Mouse (Mus musculus): ENCODE measurements around the gene Fitm1.

Fitm1 gene

GRCm38 (mm10) chr14:55570588-55570987, 4.8 kb upstream of the Fitm1 start:
- no peak for DNase-seq

- no peak for DNase-seq
Observed at GRCm38 (mm10) chr14:55571760-55572159, 3.7 kb upstream of the Fitm1 start.

GRCm38 (mm10) chr14:55575711-55576110, 294 bp downstream of the Fitm1 start:
- no peak for DNase-seq

GRCm38 (mm10) chr14:55576376-55576775, 959 bp downstream of the Fitm1 start:
- peak; percentile 40 for DNase-seq

GRCm38 (mm10) chr14:55577871-55578667, 2.7 kb downstream of the Fitm1 start, which contains the start of gene Psme1:
Psme1 (plus strand) TSS chr14:55578123.
- peak; percentile 72 for DNase-seq

GRCm38 (mm10) chr14:55578668-55579269, 3.4 kb downstream of the Fitm1 start:
- DNase-seq = no peak

GRCm38 (mm10) chr14:55579511-55580496, 4.4 kb downstream of the Fitm1 start:
- DNase-seq = no peak

DNA sequence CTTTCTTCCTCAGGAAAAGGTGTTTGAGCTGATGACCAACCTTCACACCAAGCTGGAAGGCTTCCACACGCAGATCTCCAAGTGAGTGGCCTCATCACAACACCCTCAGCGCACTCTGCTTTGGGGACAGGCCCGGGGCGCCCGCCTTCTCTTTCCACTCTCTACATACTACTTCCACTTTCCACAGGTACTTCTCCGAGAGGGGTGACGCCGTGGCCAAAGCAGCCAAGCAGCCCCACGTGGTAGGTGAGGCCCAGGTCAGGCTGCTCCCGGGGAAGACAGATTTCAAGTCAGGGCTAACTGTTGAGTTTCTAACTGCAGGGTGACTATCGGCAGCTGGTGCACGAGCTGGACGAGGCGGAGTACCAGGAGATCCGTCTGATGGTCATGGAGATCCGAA, 5.3 kb downstream of the Fitm1 start:
- DNase-seq = no peak

DNA sequence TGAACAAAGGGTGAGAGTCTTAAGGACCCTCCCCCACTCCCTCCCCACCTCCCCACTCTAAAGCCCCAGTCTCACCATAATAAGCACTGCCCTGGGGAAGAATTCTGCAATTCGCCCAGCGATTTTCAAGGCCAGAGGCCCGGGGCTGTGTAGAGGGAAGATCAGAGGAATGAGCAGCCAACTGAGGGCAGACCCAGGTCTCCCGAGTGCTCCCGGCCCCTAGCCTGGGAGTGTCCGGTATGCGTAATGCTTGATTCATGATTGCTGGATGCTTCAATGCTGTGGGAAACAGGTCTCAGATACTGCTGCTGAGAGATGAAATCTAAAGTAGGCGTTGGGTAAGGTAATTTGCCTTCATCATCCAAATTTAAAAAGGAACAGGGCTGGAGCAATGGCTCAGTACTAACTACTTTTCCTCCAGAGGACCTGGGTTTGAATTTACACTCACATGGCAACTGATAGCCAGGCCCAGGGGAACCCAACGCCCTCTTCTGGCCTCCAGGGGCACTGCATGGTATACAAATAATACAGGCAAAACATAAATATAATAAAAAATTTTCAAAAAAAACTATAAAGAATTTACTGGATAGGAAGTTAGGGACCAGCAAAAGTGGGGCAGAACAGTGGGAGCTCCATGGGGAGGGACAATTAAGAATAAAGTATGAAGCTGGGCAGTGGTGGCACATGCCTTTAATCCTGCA, 6.7 kb downstream of the Fitm1 start:
- no peak for DNase-seq

GRCm38 (mm10) chr14:55584303-55584701, 8.9 kb downstream of the Fitm1 start:
- no peak for DNase-seq

- peak; percentile 71 for DNase-seq
Observed at GRCm38 (mm10) chr14:55584702-55585565, 9.5 kb downstream of the Fitm1 start, which contains the start of gene Emc9. Emc9 (minus strand) TSS chr14:55585302.

DNA sequence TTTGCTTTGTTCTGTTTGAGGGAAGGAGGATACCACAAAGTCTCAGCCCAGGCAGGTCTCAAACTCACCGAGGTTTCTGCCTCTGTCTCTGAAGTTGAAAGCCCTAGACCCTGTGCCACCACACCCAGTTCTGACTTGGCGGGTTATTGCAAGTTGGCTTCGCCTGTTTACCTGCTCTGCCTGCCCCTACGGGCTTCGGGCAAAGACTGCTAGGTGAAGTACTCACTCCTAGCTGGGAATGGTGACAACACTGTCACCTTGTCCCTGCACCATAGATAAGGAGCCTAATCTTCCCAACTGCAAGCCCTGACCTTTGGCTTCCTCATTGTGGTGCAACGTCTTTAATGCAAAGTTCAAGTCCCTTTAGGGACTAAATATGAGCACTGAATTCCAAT, 10.1 kb downstream of the Fitm1 start:
- no peak for DNase-seq

DNA sequence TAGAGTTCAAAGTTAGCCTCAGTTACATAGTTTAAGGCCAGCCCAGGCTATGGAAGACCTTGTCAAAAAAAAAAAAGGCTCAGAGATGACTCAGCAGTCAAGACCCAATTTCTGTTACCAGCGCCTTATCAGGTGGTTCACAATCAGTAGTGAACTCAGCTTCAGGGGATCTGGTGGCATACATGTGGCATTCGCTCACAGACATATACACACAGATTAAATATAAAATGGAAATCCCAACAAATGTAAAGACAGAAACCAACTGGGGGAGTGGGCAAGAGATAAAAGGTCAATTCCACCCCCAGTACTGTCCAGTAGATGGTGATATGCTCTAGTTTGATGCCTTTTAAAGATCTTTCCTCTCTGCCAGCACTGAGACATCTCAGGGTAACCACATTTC, 10.7 kb downstream of the Fitm1 start:
- DNase-seq = no peak

DNA sequence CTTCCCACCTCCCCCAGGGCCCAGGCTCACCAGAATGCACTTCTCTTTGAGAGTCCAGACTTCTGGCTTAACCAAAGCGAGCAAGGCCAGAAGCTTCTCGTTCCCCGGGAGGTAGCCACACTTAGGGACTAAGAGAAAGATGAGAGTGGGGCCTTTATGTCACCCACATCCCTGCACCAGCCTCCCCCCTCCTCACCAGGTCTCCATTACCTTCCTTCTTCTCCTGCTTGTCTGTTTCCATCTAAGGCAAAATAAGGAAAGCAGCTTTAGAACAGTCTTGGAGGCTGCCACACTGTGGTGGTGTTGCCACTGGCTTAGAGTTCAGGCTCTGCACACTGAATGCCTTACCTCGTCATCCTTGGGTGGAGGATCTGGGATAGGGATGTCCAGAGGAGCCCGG, 13.9 kb downstream of the Fitm1 start:
- DNase-seq = no peak

DNA sequence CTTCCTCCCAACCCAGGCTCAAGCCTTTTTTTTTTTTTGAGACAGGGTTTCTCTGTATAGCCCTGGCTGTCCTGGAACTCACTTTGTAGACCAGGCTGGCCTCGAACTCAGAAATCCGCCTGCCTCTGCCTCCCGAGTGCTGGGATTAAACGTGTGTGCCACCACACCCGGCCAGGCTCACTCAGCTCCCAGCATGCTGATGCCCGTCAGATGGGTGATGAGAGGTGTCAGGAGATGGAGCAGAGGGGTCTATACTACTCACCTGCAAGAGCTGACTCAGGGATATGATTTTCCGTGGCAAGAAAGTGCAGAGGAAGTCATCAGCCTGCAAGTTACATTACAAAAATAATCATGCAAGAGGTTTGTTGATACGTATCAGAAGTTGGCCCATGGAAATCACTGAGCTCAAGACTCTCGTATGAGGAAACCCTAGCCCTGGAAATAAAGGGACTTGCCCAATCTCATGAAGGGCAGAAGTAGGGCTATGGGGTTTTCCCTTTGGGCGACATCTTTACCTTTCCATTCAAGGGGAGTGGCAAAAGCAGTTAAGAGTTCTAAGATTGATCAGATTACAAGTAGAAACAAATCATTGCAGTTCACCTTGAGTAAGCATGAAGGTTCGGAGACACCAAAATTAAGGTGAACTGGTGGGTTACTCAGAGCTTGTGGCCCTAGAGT, 14.5 kb downstream of the Fitm1 start:
- no peak for DNase-seq

DNA sequence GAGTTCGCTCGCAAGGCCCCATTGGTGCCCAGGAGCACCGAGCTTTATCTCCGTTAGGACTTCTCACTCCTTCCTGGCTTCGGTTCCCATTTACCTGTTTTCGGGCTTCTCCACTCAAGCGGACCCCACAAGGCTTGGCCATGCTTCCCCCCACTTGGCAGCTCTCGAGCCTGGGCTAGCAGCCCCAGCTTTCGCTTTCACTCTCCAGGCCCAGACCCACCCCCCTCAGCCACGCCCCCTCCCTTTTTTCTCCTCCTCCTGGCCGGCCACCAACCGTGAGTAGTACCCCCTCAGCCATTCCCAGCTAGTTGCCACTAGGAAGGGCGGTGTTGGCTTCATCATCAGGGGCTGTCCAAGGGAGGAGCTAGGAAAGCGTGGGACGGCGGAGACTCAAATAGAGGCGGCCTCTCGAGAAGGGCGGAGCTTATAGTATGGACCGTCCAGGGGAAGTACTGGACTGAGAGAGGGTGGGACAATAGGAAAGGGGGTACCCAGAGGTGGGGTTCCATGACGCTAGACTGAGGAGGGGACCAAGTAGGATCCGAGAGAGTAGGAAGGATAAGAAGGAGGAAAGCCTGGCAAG, 15.4 kb downstream of the Fitm1 start, which contains the start of gene Psme2:
TSS of gene Psme2 (minus strand) at position 366 of the 583 bp plus-strand sequence.
- DNase-seq = peak; percentile 95

DNA sequence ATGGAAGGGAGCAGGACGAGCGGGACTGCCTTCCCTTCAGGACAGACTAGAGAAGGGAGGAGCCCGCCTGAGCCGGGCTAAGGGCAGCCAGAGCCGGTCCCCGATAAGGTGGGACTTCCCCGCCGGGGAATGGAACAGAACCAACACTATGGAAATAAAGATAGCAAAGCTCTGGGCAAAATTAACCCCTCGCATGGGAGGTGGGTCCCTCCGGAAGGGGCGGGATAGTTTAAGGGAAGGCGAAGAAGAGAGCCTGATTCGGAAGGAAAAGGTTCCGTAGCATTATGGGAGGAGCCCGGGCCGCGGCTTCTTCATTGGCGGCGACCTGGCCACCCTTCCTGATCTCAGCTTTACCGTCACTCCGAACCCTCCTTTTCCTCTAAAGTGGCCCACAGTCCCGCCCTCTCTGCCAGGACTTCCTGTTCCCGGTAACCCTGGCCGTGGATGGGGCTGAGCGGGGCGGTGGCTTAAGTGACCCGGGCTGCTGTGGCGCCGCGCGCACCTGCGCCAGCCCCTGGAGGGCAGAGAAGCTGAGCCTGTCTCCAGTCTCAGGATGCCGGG, 16.0 kb downstream of the Fitm1 start, which contains the start of gene Rnf31:
TSS of gene Rnf31 (plus strand) at position 378 of the 561 bp plus-strand sequence.
- peak; percentile 97 for DNase-seq

DNA sequence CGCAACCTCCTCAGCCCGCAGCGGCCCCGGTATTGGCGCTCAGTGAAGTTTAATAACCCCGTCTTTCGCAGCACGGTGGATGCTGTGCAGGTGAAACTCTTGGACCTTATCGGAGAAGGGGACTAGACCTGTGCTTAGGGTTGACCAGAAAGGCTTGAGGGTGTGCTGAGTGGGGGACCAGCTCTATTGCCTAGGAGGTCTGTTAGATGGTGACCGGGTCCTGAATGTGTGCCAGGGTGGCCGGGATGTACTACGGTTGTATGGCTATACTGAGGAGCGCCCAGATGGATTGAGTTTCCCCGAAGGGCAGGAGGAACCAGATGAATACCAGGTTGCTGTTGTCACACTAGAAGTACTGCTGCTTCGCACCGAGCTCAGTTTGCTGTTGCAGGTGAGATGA, 16.8 kb downstream of the Fitm1 start:
- DNase-seq = no peak

DNA sequence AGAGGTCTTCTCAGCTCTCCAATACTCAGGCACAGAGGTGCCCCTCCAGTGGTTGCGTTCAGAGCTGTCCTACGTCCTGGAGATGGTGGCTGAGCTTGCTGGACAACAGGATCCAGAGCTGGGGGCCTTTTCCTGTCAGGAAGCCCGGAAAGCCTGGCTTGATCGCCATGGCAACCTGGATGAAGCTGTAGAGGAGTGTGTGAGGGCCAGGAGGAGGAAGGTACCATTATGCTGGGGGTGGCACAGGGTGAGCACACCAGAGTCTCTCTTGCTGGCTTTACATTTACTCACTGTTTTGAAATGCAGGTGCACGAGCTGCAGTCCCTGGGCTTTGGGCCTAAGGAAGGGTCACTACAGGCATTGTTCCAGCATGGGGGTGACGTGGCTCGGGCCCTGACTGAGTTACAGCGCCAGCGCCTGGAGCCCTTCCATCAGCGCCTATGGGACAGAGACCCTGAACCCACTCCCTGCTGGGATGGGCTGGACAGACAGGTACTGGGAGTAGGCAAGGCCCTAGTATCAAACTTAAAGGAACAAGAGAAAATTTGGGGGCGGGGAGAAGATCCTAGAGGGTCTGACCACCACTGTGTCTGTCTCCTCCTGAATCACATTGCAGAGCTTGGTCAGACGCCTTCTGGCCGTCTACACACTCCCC, 20.7 kb downstream of the Fitm1 start:
- no peak for DNase-seq
